Mouse (Mus musculus) thymus, postnatal 4 days (tissue): Measurements from ENCODE around the gene Rybp.
A peak's percentile ranks its signal among the peaks of the same experiment; 100 is the strongest.

Source experiments
- DNase-seq: peaks from one replicate; pipeline ENCODE4 v3.0.0; 2021

Rybp gene

DNA sequence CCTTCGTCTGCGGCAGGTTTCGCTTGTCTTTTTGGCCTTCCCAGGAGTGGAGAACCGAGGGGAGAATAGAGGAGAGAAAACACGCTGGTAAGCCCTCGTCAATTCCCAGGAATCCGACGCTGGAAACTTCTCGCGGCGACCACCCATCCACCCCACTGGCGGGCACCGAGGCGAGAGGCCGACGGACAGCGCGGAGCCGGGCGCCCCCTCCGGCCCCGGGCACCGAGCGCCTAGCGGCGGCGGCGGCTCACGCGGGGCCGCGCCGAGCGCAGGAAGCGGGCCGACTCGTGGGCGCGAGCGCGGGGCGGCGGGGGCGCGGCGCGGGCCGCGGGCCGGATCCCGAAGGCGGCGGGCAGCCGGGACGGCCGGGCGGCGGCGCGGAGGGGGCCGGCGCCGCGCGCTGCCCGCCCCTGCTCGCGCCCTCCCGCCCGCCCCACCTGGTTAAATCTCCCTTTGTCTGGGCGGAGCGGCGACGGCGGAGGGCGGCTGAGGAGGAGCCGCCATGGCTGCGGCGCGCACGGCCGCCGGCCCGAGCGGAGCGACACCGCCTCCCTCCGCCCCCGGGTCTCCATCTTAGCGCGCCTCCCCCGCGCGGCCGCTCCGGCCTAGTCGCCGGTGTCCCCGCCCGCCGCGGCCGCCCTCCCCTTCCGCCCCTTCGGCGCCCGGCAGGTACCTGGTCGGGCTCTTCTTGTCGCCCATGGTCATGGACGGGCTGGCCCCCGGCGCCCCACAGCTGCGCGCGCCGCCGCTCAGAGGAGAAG, 532 bp downstream of the Rybp start:
- DNase-seq: peak; percentile 77

DNA sequence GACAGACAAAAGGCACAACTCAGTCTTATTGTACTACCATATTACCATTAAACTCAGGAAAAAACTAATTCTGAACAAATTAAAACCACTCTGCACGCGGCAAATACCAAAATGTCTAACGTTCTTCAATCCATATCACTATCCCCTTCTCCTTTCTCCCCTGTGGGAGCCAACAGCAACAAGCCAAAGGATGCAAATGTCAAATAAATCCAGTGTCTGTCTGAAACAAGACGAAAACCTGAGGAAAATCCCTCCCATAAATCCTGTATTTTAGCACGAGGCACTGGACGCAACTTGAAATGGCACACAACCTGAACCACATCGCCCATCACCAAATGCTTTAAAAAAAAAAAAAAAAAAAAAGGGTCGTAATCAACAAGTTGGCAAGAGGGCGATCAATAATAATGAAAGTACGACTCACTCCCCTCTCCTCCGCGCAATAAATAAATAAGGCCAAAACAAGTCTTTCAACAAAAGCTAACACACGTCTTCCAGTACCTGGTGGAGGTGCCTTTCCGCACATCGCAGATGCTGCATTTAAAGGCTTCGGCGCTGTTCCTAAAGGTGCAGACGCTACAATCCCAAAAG, 1.2 kb downstream of the Rybp start:
- no peak for DNase-seq

DNA sequence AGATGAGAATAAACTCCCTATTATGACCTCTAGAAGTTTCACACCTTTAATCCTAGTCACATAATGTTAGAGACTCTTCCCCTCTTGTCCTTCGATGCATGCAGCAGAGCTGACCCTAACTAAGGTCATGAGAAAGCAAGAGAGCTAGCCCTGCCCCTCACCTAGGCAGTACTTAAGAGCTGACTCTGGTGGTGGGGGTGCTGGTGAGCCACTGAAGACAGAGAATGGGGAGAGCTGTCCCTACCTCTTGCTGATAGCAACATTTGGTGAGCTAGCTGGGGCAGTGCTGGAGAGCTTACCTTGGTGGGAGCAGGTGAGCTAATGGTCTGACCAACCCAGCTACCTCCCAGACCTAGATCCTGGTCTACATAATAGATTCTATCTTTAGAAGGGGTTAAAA, 8.4 kb downstream of the Rybp start:
- no peak for DNase-seq

DNA sequence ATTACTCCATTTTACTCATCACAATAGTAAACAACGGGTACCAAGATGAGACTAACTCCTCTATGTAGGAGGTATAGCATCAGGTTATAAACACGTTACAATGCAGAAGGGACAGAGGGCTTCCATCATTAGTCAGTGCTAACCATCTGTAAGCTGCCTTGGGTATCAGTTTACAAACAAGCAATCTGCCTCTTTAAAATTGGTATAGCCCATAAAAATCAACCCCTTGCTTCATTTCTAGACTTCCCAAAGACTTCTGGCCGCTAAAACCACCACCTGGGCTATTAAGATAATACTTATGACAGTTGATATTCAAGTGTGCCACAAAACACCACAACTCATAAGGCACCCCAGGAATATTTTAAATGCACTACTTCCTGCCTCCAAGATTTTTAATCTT, 10.9 kb downstream of the Rybp start:
- DNase-seq: no peak

DNA sequence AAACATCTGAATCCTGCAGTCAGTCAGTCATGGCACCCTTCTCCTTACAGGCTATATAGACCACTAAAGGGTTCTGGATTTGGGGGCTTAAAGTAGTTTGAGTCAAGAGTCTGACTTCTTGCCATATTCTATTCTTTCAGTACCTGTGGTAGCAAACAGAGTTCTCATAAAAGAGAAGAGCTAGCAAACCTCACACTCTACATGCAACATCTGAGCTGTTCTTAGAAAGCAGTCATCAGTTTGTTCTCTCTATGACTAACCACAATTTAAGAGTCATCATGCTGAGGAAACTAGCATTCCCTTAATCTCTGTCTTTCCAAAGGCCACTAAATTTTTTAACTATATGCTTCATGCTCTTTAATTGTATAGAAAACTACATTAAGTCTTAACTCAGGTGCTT, 11.6 kb downstream of the Rybp start:
- DNase-seq: no peak

DNA sequence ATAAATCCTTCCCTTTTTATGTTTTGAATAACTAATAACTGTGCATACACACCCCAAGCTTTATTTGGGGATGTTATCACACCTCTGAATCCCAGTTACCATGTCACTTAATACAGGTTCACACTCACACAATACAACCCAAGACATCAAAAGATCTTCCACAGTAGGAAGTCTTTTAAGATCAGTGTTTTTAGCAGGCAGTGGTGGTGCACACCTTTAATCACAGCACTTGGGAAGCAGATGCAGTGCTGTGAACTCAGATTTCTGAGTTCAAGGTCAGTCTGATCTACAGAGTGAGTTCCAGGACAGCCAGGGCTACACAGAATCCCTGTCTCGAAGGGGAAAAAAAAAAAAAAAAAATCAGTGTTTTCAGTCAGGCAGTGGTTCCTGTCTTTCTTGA, 13.7 kb downstream of the Rybp start:
- DNase-seq: no peak

DNA sequence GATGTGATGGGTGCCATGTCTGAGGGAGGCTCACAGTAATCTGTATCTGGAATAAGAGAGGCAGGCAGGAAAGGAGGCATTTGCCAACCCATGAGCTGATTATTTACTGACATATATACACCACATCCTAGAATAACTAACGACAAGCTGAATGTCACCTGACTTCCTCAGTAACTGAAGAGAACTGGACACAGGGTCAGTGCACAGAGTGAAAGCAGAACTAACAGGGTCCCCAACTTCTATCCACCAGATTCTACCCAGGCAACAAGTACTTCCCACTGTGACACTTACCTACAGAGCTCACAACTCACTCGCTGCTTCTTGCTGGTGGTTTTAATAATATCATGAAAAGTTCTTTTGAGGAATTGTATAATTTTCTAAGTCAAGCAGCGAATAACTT, 15.3 kb downstream of the Rybp start:
- DNase-seq: no peak

DNA sequence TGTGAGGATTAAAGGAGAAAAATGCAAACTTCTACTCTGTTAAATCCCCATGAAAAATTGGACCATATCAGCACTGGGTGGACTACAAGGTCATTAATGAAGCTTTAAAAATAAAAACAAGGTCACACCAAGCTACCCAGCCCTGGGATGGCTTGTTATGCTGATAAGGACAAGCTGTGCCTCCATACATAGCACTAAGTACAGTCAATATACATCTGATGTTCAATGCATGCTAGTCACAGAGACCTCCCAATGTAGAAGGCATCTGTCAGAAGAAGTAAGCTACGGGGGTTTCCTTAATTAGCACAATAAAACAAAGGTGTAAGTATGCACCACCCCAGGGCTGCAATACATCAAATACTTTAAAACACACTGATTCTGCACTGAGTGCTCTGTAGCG, 16.5 kb downstream of the Rybp start:
- DNase-seq: no peak

DNA sequence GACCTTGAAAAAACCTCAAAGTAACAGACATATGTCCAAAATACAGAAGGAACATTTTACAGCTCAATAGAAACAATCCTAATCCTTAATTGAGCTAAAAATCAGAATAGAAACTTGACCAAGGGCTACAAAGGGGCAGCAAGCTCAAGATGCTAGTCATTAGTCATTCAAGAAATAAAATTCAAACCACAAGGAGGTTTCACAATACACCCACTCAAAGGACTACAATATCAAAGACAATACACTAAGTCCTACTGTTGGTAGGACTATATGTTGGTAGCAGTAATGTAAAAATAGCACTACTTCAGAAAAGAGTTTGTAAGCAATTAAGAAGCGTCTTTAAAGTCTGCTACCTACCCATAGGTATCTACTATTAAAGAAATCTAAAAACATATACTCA, 27.7 kb downstream of the Rybp start:
- DNase-seq: no peak

DNA sequence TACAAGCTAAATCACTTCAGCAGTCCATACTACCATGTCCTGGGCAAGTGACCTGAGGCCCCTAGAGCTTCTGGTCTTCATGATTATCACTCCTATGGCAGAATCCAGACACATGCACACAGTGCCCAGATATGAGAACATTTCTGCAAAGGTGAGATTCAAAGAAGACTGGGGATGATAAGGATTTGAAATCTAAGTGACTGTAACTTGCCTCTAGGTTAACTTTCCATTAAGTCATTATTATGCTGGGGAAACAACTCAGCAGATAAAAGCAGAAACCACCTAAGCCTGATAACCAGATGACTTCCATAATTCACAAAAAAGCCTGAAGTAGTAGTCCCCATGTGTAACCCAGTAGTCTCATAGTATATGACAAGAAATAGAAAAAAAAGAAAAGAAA, 29.0 kb downstream of the Rybp start:
- no peak for DNase-seq

DNA sequence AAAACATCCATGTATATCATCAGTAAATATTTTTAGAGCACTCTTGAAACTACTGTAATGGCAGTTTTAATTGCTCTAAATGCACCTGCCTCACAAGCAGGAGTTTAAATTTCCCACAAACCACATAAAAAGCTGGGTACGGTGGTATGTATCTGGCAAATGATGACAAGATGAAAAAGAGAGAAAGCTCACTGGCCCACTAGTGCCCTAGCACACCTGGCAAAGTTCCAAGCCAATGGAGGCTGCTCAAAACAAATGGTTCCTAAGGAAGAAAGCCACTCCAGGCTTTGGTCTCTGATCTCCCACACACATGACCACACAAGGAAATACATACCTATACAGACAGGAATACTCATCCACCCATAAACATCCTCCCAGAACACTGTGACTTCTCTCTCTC, 31.9 kb downstream of the Rybp start:
- DNase-seq: peak; percentile 49

DNA sequence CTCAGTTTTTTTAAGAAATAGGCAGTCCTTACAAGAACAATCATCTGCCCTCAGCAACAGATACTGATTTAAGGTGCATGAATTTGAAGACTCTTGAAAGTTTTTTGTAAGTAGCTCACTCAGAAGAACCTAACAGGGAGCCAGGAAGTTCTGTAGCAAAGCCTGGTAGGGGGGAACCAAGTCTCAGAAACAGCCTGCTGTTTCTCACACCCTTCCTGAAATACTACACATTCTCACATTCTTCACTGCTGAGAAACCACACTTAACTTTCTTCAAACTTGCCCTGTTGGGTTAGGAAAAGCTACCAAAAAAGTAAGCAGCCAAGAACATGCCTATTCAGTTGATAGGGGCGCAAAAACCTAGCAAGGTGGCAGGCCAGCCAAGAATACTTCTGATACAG, 32.6 kb downstream of the Rybp start:
- DNase-seq: no peak

DNA sequence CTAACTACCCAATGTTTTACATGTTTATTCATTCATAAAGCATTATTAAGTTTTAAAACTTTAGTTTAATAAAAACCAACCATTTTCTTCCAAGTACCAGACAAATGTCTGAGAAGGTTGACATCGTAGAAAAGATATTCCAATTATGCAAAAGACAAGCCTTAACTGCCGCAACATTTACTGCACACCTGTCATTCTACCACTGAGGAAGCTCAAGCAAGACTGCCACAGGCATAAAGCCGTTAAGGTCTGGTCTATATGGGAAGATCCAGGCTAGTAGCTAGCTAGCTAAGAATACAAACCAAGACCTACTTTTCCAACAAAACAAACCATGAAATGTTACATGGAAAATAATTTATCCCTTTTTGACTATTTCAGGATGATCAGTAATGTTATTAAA, 42.8 kb downstream of the Rybp start:
- DNase-seq: no peak

DNA sequence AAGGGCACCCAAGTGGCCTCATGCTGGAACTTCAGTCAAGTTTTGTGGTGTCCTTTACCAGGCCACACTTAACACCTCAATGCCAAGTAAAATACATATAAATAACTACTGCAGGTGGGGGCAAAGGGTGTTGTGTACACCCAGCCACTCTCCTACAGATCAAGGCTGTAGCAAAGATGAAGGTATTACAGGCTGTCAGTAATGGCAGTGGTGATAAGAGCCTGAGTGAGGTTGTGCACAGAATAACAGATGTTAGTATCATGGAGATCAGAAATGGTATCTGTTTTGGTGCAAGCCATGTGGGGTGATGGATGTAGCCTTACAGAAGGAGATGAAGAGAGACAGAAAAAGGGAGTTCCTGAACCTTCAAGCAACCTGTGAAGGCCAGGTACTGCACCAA, 52.2 kb downstream of the Rybp start:
- DNase-seq: no peak

DNA sequence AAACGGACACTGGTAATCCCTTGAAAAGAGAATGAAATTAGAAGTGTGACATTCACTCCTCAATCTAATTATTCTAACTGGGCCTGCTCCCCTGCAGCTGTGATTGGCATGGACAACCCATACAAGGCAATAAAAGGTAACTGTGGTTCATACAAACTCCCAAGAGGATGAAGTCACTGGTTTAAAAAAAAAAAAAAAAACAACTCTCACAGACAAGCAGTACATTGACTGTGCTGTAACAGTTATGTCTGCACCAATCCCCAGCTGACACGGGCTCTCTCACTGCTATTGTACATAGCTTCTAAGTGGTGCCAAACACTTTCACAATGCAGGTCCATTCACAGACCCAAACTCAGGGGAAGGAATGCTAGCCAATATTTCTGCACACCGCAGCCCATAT, 53.8 kb downstream of the Rybp start:
- DNase-seq: no peak

DNA sequence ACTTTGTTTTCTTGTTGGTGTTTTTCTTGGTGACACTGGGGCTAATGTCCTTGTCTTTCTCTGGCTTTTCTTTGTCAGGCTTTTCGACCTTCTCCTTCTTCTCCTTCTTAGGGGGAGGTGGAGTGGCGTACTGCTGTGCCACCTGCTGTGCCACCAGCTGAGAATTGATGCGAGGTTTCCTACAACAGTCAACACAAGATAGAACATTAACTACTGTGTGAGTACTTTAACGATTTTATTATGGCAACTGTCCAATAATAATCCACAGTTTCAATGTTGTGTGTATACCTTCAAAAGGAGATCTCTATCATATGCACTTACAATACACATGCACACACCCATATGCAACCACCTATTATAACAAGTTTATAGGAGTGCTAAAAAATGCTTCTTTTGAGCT, 54.2 kb downstream of the Rybp start:
- DNase-seq: no peak

DNA sequence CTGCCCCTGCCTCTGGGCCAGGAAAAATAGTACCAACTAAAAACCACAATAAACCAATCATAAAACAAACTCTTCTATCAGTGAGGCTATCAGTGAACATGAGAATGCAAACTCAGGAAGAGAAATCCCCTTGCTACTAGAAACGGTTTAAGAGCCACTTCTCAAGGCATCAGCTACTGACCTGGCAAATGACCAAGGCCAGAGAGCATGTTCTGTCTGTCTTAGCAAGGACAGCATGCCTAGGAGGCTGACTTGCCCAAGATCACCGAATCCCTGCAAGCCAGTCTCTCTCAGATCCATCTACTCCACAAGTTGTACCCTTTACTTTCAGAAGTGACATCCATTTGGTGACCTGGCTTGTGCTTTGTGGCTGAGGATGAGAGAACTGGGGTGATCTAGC, 61.1 kb downstream of the Rybp start:
- no peak for DNase-seq

DNA sequence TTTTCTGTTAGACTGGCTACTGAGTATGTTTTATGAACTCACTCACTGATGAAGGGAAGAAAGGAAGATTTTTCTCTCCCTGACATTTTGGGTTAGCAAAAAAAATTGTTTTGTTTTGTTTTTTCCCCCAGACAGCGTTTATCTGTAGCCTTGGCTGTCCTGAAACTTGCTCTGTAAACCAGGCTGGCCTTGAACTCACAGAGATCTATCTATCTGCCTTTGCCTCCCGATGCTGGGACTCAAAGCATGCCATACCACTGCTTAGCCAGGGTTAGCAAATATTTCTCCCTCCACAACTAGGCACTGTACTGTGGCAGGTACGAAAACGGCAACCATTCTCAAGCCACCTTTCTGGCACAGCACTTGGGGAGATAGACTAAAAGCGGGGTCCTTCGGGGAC, 63.4 kb downstream of the Rybp start:
- no peak for DNase-seq

DNA sequence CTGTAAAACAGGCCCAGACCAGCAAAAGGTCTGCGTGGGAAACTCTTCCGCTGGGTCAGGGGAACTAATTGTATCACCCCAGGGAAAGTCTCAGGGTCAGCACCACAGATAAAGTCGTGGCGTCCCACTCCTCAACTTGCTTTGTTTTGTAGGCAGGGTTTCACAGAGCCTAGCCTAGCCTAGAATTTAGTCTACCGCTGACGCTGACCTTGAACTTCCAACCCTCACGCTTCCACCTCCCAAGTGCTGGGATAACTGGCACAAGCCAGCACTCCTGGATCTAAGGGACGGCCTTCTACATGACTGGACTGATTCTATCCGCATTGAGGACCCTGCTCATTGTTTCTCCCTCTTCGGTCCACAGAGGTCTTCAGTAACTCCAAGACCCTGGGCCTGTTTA, 63.9 kb downstream of the Rybp start:
- DNase-seq: no peak

DNA sequence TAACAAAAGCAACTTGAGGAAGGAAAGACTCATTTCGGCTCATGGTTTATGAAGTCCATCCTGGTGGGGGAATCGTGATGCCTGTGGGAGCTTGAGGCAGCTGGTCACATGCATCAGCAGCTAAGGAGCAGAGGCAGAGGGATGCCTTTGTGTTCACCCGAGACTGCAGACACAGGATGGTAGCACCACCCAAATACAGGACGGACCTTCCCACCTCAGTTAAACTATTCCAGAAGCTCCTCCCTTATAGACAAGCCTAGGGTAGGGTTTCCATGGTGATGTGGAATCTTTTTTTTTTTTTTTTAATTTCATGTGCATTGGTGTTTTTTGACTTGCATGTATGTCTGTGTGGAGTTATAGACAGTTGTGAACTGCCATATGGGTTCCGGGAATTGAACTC, 64.4 kb downstream of the Rybp start:
- DNase-seq: no peak

DNA sequence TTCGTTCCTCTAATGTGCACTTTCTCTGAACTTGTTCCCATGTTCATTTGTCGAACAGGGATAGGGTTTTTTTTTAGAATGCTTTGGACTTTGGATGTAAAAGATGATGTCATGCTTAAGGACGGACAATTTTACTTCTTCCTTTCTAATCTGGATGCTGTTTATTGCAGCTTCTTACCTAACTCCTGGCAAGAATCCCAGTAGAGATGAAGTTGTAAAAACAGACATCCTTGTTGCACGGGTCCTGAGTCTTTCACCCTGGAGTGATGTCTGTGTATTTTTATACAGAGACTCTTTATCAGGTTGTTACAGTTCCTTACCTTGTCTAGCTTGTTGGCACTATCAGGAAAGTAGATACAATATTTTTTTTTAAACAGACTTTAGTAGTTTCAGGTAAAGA, 65.5 kb downstream of the Rybp start:
- no peak for DNase-seq

DNA sequence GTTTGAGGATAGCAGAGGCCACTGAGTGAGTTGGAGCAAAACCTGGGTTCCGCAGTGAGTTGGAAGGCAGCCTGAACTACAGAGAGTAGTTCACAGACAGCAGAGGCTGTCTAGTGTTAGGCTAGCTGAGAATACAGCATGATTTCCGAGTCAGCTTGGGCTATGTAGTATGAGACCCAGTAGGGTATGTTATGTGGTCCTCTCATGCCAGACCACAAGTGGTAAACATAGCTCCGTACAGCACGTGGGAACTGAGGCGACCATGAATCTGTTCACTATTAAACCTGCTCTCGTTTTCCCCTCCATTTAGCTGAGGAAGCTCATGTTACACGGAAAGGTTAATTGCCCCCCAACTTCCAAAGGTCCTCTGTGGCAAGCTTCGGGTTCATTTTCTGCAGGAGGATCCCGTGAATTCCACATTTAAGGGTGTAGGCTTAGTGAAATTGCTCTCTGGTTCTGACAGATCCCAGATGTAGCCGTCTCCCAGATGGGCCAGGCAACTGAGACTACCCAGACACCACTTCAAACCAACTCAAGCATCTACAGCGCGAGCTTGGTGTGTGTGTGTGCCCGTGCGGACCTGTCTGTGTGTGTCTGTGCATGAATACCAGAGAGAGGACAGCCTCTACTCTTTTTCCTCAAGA, 66.2 kb downstream of the Rybp start:
- DNase-seq: no peak

DNA sequence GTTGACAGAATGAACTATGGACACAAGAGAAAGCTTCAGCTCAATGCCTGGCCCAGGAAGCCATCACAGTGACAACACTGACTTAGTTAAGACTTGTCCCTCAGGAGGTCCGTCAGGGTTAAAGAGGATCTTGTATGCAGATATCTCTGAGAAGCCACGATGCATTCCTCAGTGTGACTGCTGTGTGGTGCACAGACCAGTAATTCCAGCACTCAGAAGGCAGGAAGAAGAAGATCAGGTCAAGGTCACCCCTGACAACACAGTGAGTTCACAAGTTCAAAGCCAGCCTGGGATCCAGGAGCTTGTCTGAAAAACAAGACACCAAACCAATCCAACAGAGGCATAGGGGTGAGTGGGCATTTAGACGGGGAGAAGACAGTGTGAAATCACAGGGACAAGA, 67.3 kb downstream of the Rybp start:
- no peak for DNase-seq

DNA sequence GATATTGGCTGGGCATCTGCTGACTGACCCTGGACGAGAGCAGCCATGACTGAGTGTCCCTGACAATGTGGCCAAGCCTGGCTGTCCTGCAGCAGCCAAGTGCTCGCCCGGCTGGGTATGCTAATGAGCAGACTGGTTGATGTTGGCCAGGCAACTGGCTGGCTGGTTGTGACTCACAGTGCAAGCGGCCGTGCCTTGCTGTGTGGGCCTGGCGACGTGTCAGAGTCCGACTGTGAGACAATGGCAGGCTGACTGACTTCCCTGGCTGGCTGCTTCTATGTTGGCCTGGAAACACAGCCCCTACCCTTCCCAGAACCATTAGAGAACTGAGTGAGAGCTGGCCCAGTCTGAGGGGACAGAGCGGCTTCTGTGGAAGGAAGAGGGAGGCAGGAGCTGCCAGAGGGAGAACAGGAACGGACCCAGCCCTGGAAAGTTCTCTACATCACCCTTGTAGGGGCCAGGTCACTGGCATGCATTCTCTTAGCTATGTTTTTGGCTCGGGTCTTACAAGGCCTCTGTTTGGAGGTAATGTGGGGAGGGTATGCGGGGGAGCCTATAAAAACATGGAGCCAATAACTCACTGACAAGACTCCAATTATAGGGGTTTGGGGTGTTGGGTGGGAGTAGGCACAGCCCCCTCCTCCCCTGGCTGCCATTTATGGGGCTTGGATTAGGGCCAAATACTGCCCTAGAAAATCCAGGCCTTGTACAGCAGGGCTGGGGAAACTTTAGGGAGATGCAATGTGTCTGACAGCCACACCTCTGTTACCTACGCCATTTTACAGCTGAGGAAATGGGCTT, 68.5 kb downstream of the Rybp start:
- DNase-seq: no peak
